Mouse (Mus musculus) thymus, adult 2 months (tissue): ENCODE measurements around the gene Nr2c2ap.

Source experiments
- CTCF ChIP-seq: fragments of 200-500 bp; IDR thresholded peaks from 2 replicates; pipeline ENCODE4 v1.5.1; 2012; ENCODE audit warnings: mild to moderate bottlenecking, control low read depth, low read length, moderate library complexity, borderline replicate concordance; ENCODE audit not compliant: control insufficient read depth, poor library complexity, insufficient read depth; ENCODE audit errors: extremely low read depth
- POLR2A ChIP-seq: fragments of 200-500 bp; IDR thresholded peaks from 2 replicates; pipeline ENCODE4 v1.6.1; 2012; ENCODE audit warnings: mild to moderate bottlenecking, low read length, control low read depth, moderate library complexity; ENCODE audit not compliant: control insufficient read depth, poor library complexity, insufficient read depth; ENCODE audit errors: extremely low read depth

- TF ChIP-seq POLR2A (no peak), CTCF (no peak)
Observed at GRCm38 (mm10) chr8:70136591-70136990, 5.5 kb downstream of the Nr2c2ap start.
